Mouse (Mus musculus) Patski (cell line): ENCODE measurements around the gene Lsm4. TPM values are rescaled to one million over a fixed set of nuclear protein-coding genes. Genes with fewer than 3 reads are reported as not detected.

Experiments
- ATAC-seq: fragments of 100-300 bp; one replicate; pipeline ENCODE4 v1.8.0; 2021
- CTCF ChIA-PET: fragments of 350-600 bp; sonication (Branson Sonifier 250); formaldehyde crosslinking; loops from one replicate; lab custom pipeline; 2022; ENCODE audit warnings: inconsistent platforms; lab: Charles Lee
- POLR2A ChIA-PET: fragments of 350-600 bp; sonication (Branson Sonifier 250); formaldehyde crosslinking; loops from one replicate; lab custom pipeline; 2022; ENCODE audit warnings: antibody characterized with exemption, inconsistent platforms; lab: Charles Lee
- DNase-seq: peaks from one replicate; pipeline ENCODE4 v3.0.0-alpha.2; 2011; ENCODE audit warnings: low read depth, low spot score
- H3K27me3 ChIP-seq: fragments of 371-371 bp; one replicate; pipeline ENCODE4 v1.5.1; 2021
- CTCF ChIP-seq: fragments of 100-300 bp; IDR thresholded peaks from one replicate; pipeline ENCODE4 v1.5.1; 2021
- in situ Hi-C: fragments of 300-500 bp; cut with MboI; formaldehyde crosslinking; loops from 3 replicates; pipeline ENCODE4 v1.11.1; 2018; ENCODE audit warnings: low pct_unique_long_range_greater_than_20kb, mixed read lengths
- polyA plus RNA-seq: library from polyadenylated mRNA; unstranded; gene quantifications from one replicate; pipeline ENCODE4 v1.2.3, GENCODE M21; 2021

The Lsm4 gene
- polyA plus RNA-seq, 1 experiment from 2014 or later, result 189 TPM

- in situ Hi-C loops, result no loop called here
- ATAC-seq (no peak), DNase-seq (no peak)
- TF ChIP-seq CTCF, result no peak
- POLR2A ChIA-PET, result interaction anchor here (0.7 kb wide), 1 partner anchor 10 kb away, joined by 3 read pairs; no protein-coding TSS in a partner anchor
- H3K27me3 ChIP-seq, result no peaks in the 10 kb centered on the region
- CTCF ChIA-PET, result no interaction called here
These were observed 53.7 kb downstream of the Lsm4 start for GRCm38 (mm10) chr8:70726721-70727120.

Other genes with a start within 250 kb of the Lsm4 start
- 12.0 TPM for gene Crtc1, start 233.7 kb upstream of the Lsm4 start, polyA plus RNA-seq
- 27.5 TPM for gene Klhl26, start 196.3 kb upstream of the Lsm4 start, polyA plus RNA-seq
- gene Tmem59l, start 185.9 kb upstream of the Lsm4 start, polyA plus RNA-seq, result 0.09 TPM
- 29.4 TPM for gene Crlf1, start 180.1 kb upstream of the Lsm4 start, polyA plus RNA-seq
- gene Rex1bd, start 166.5 kb upstream of the Lsm4 start, polyA plus RNA-seq, result 93.9 TPM
- 662 TPM for gene Uba52, start 162.4 kb upstream of the Lsm4 start, polyA plus RNA-seq
- gene Fkbp8, start 145.5 kb upstream of the Lsm4 start, polyA plus RNA-seq, result 278 TPM
- 81.4 TPM for gene Kxd1, start 145.3 kb upstream of the Lsm4 start, polyA plus RNA-seq
- gene Ell, start 133.8 kb upstream of the Lsm4 start, polyA plus RNA-seq, result 26.1 TPM
- gene Isyna1, start 78.9 kb upstream of the Lsm4 start, polyA plus RNA-seq, result 6.4 TPM
- 253 TPM for gene Ssbp4, start 64.4 kb upstream of the Lsm4 start, polyA plus RNA-seq
- 0.04 TPM for gene Lrrc25, start 57.1 kb upstream of the Lsm4 start, polyA plus RNA-seq
- gene Gdf15, start 40.8 kb upstream of the Lsm4 start, polyA plus RNA-seq, result 354 TPM
- 116 TPM for gene Pgpep1, start 12.9 kb upstream of the Lsm4 start, polyA plus RNA-seq
- 376 TPM for gene Jund, start 25.7 kb downstream of the Lsm4 start, polyA plus RNA-seq
- 0.06 TPM for gene Iqcn, start 30.2 kb downstream of the Lsm4 start, polyA plus RNA-seq
- gene Gm3336, start 45.3 kb downstream of the Lsm4 start, polyA plus RNA-seq, result 1.1 TPM
- gene Pde4c, start 50.5 kb downstream of the Lsm4 start, polyA plus RNA-seq, result 15.0 TPM
- 35.0 TPM for gene Rab3a, start 81.4 kb downstream of the Lsm4 start, polyA plus RNA-seq
- 85.2 TPM for gene Mpv17l2, start 87.7 kb downstream of the Lsm4 start, polyA plus RNA-seq
- gene Pik3r2, start 103.5 kb downstream of the Lsm4 start, polyA plus RNA-seq, result 110 TPM
- 30.4 TPM for gene Mast3, start 131.8 kb downstream of the Lsm4 start, polyA plus RNA-seq
- gene Il12rb1, start 135.2 kb downstream of the Lsm4 start, polyA plus RNA-seq, result 0.80 TPM
- 6.8 TPM for gene Arrdc2, start 166.5 kb downstream of the Lsm4 start, polyA plus RNA-seq
- 8.0 TPM for gene Kcnn1, start 190.0 kb downstream of the Lsm4 start, polyA plus RNA-seq
- gene Ccdc124, start 200.7 kb downstream of the Lsm4 start, polyA plus RNA-seq, result 67.5 TPM
- gene Slc5a5, start 219.5 kb downstream of the Lsm4 start, polyA plus RNA-seq, result 0.08 TPM
- 1,930 TPM for gene Rpl18a, start 224.2 kb downstream of the Lsm4 start, polyA plus RNA-seq
- gene Map1s, start 232.7 kb downstream of the Lsm4 start, polyA plus RNA-seq, result 50.9 TPM